In the genomic region with DNA sequence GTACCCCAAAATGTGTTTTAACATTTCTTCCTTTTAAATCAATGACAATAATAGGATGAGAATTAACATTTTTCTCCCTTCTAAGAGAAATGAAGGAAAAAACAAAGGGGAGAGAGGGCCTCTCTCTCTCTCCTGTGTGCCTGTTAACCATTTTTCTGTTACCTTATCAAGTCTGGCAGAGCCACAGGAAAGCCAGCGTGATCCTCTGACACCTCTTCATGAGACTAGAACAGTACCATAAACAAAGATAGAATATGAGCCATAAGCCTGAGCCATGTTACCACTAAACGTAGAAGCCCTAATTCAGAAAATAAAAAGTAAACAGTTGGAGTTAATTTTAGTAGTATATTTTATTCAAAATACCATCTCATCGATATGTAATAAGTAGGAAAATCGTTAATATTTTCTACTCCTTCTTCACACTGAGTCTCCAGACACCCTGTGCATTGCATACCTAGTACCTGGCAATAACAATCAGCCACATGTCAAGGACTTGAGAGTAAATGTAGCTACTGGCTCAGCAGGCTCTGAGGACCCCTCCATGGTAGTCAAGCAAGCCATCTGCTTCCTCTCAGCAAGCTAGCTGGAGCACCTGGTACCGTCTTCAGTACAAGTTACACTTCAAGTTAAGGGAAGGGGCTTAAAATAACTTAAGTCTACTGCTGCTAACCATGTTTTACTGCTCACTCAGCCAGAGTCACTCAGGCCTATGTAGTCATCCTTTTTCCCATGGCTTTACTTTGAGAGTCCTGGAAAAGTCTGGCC, we compare ENCODE assay signal across 8 mouse cellular contexts. TPM values are rescaled to one million over a fixed set of nuclear protein-coding genes. Genes with fewer than 3 reads are reported as not detected.
DNase-seq lines count a peak whose midpoint lies in the region; ATAC-seq and TF ChIP-seq lines count a peak whose summit lies in the region.

No protein-coding gene starts in this region.

- no peak for ATAC-seq in erythroblast, adult 5-6 weeks (replicated peaks; ENCODE audit: low FRiP score, poor library complexity, severe bottlenecking)
- no peak for ATAC-seq in limb, embryonic 14.5 days (ENCODE audit: low FRiP score, low read depth)

- no peak for TF ChIP-seq POLR2A in limb, embryonic 14.5 days (IDR thresholded peaks at IDR 0.05; ENCODE audit: borderline replicate concordance, extremely low read depth, insufficient read depth, insufficient read length)

- no peak overlapping the region for H3K27ac ChIP-seq in limb, embryonic 14.5 days (replicated peaks; ENCODE audit: low read depth, low read length)

- 57% methylated on average over 5 of the region's 5 CpGs for WGBS in limb, embryonic 14.5 days

- no peaks in the 10 kb centered on the region for H3K9me3 ChIP-seq in erythroblast, embryonic 14.5 days (ENCODE audit: control insufficient read depth, low read length)
- H3K9me3 ChIP-seq in limb, embryonic 14.5 days (ENCODE audit: control insufficient read depth, low read length): no peaks in the 10 kb centered on the region

- H3K4me2 ChIP-seq in limb, embryonic 14.5 days (replicated peaks; ENCODE audit: low read depth, low read length, severe bottlenecking): peak overlapping the region; percentile 89

- no peaks in the 10 kb centered on the region for H3K27me3 ChIP-seq in erythroblast, embryonic 14.5 days (ENCODE audit: control insufficient read depth)
- H3K27me3 ChIP-seq in limb, embryonic 14.5 days (ENCODE audit: control insufficient read depth, insufficient read depth, low read length): no peaks in the 10 kb centered on the region

- H3K36me3 ChIP-seq in erythroblast, embryonic 14.5 days (ENCODE audit: control insufficient read depth): peaks cover 17% of the 10 kb centered on the region
- no peaks in the 10 kb centered on the region for H3K36me3 ChIP-seq in limb, embryonic 14.5 days (ENCODE audit: control insufficient read depth, insufficient read depth, low read length)

- peak overlapping the region; percentile 77 for H3K9ac ChIP-seq in limb, embryonic 14.5 days (ENCODE audit: low read depth, low read length, severe bottlenecking)

- peak; percentile 32 for DNase-seq in thymus, postnatal 4 days
- DNase-seq in thymus, postnatal 25 days: no peak
- no peak for DNase-seq in limb, embryonic 14.5 days (ENCODE audit: low spot score)
- no peak for DNase-seq in natural killer cell, adult 2 months (ENCODE audit: low spot score in 2 of 2)
- no peak for DNase-seq in right cerebral cortex, postnatal 10 days (ENCODE audit: low spot score in 2 of 2)
- DNase-seq in frontal cortex, postnatal 36 days (ENCODE audit: low spot score in 2 of 2): no peak

- H3K4me1 ChIP-seq in erythroblast, embryonic 14.5 days (ENCODE audit: control insufficient read depth): peaks cover 82% of the 10 kb centered on the region
- H3K4me1 ChIP-seq in limb, embryonic 14.5 days (ENCODE audit: control insufficient read depth, insufficient read depth, low read length): peaks cover 26% of the 10 kb centered on the region

- H3K4me3 ChIP-seq in erythroblast, embryonic 14.5 days (replicated peaks): peak overlapping the region; percentile 91
- H3K4me3 ChIP-seq in limb, embryonic 14.5 days (replicated peaks; ENCODE audit: low read length): peak overlapping the region; percentile 87

RNA-seq across cellular contexts. Expression of a gene that starts 2.2 kb away (rescaled TPM):
- polyA plus RNA-seq in erythroblast, embryonic 14.5 days (2012): 0.77 and 0.90 TPM in 2 replicates
- 1.3 and 2.1 TPM in 2 replicates for total RNA-seq in erythroblast, adult 5-6 weeks (2015; ENCODE audit: low replicate concordance)
- total RNA-seq in erythroblast, adult 5-6 weeks (2017; ENCODE audit: low replicate concordance): 0.09 and 2.5 TPM in 2 replicates
- polyA plus RNA-seq in limb, embryonic 14.5 days (2012; rRNA removed): 15.3 and 16.5 TPM in 2 replicates
- 12.3 and 13.0 TPM in 2 replicates for polyA plus RNA-seq in limb, embryonic 14.5 days (2014; fragmentation: Nextera tagmentation; extraction: Ambion mirVana)
